Mouse (Mus musculus) spleen, postnatal 10 days (tissue): ENCODE results near the gene Ttc38.

Experiments used
- DNase-seq, 2 experiments: peaks; one replicate each; pipeline ENCODE4 v3.0.0; 2021 to 2022; ENCODE audit warnings: low spot score in 2 of 2

The Ttc38 gene

DNA sequence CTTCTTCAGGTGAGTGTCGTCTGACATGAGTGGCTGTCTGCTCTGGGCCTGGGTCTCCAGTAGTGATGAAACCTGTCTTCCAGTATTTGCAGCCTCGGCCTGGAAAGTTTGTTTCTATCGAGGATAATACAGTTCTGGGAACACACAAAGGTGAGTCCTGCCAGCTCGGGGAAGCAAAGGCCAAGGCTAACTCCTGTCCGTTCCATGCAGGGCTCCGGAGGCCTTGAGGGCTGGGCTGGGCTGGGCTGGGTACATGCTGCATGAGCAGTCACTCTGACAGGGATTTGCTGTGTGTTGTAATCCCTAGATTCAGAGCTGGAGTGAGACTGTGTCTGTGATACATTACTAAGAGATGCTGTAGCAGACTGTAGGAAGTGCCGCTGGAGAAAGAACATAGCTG, 61.8 kb downstream of the Ttc38 start:
- no peak for DNase-seq

DNA sequence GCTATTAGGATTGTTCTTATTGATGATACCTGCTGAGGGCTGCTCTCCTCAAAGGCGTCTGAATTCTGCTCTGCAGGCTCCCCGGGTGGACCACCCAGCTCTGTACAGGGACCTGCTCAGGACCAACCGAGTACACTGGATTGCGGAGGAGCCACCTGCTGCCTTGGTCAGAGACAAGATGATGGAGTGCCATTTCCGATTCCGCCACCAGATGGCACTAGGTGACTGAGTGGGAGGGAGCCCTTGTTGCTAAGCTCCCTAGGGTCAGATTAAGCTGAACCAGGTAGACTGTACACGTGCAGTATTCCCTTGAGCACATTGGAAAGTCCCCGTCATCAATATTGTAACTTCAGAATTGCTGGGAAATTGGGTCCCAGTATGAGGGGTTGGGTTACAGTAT, 64.2 kb downstream of the Ttc38 start:
- peak; percentile 78 to 88 for DNase-seq

- DNase-seq = no peak
Observed at GRCm38 (mm10) chr15:85897113-85897512, 65.0 kb downstream of the Ttc38 start.

- no peak for DNase-seq
Observed at GRCm38 (mm10) chr15:85899396-85899795, 67.3 kb downstream of the Ttc38 start.

GRCm38 (mm10) chr15:85900318-85900717, 68.2 kb downstream of the Ttc38 start:
- no peak for DNase-seq

DNA sequence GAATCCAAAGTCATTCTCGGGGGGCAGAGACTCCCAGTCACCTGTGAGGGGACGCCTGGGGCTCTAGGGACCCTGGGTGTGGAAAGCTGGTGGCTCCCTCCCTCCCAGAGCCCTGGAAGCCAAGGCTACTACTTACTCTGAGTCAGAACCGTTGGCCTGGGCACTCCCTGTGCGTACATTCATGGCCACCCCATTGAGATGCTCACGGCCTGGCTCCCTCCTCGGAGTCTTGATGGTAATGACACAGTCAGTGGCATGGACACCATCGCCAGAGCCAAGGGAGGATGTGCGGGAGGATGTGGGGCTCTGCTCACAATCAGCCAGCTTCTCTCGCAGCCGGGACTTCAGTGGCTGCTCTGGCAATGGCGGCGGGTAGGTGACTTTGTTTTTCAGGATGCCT, 68.7 kb downstream of the Ttc38 start:
- DNase-seq = no peak

DNA sequence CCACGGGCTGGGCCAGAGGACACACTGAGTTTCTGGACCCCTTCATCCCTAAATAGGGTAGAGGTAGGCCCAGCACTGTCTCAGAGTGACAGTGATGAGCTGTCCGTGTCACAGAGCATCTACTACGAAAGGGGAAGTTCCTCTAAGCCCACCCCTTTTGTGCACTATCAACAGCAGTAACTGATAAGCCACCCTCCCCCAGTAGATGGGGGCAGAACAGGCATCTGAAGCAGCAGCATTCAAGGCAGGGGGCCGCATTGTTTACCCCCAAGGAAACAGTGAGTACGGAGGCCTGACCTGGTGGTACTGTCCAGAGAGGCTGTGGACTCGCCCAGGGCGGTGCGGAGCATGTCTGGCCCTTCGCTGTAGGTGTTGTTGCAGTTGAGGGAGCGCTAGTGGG, 70.4 kb downstream of the Ttc38 start:
- no peak for DNase-seq

DNA sequence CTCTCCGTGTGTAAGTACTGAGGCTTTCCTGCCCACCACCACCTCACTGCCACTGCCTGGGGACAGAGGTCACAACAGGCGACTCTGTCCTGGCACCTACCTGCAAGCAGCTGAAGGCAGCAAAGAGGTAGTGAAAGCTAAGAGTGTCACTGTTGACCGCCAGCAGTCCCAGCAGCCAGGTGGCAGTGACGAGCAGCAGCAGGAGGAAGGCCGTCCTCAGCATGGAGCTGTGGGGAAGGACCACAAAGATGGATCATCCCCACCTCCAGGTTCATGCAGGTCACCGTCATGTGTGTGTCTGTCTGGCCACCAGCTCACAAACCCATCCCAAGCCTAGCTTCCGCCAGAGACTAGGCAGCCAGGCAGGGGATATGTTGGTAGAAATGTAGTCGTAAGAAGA, 71.7 kb downstream of the Ttc38 start:
- peak in 1 of 2 experiments; percentile 41 for DNase-seq
